7 mouse cellular contexts compared by ENCODE assay signal in genomic region chr7:116247377-116247729, GRCm38 (mm10).
DNase-seq lines count a peak whose midpoint lies in the region; ATAC-seq and TF ChIP-seq lines count a peak whose summit lies in the region.

No protein-coding gene starts in this region.

- no peaks in the 10 kb centered on the region for H3K9me3 ChIP-seq in lung, postnatal 0 days (ENCODE audit: low read length)

- H3K4me1 ChIP-seq in cortical plate, adult 2 months (ENCODE audit: control insufficient read depth, insufficient read depth, low read length): no peaks in the 10 kb centered on the region
- no peaks in the 10 kb centered on the region for H3K4me1 ChIP-seq in lung, postnatal 0 days (ENCODE audit: insufficient read depth, low read depth, low read length)

- no peak overlapping the region for H3K4me3 ChIP-seq in layer of hippocampus, adult 2 months
- no peak overlapping the region for H3K4me3 ChIP-seq in cortical plate, adult 2 months (ENCODE audit: insufficient read depth, low read length)
- no peak overlapping the region for H3K4me3 ChIP-seq in lung, postnatal 0 days (ENCODE audit: low read depth, low read length)

- H3K9ac ChIP-seq in lung, postnatal 0 days (replicated peaks; ENCODE audit: low read depth): no peak overlapping the region

- peak; percentile 76 for TF ChIP-seq CTCF in layer of hippocampus, adult 2 months (conservative IDR thresholded peaks at IDR 0.05)
- 0 out of 2 replicates have a peak, but pooled peaks have one; percentile 29 for TF ChIP-seq CTCF in cortical plate, adult 2 months (IDR thresholded peaks at IDR 0.05; ENCODE audit: extremely low read depth, insufficient read depth, low read length)
- peak; percentile 61 for TF ChIP-seq CTCF in lung, postnatal 0 days (IDR thresholded peaks at IDR 0.05)

- DNase-seq in layer of hippocampus, adult 2 months (ENCODE audit: low spot score in 2 of 2): no peak
- DNase-seq in layer of hippocampus, postnatal 14 days (ENCODE audit: low spot score in 2 of 2): no peak
- peak; percentile 34 to 56 for DNase-seq in heart, postnatal 14 days
- peak; percentile 22 for DNase-seq in lung, postnatal 0 days (ENCODE audit: low spot score)

- H3K27me3 ChIP-seq in lung, postnatal 0 days (replicated peaks; ENCODE audit: insufficient read depth, low read length): no peaks in the 10 kb centered on the region

- H3K36me3 ChIP-seq in lung, postnatal 0 days (ENCODE audit: insufficient read depth, low read length): no peaks in the 10 kb centered on the region

- no peak for TF ChIP-seq POLR2A in cortical plate, adult 2 months (IDR thresholded peaks at IDR 0.05; ENCODE audit: extremely low read depth, insufficient read depth, low read length)

- WGBS in lung, postnatal 0 days: 12% methylated on average over 3 of the region's 7 CpGs

- TF ChIP-seq EP300 in lung, postnatal 0 days (IDR thresholded peaks at IDR 0.05): no peak

- intact Hi-C loops in heart, postnatal 14 days (cut with DNase I): loop anchor here (2.0 to 10.0 kb wide), 2 partner anchors 75 to 357 kb away; no protein-coding TSS in a partner anchor

- H3K4me2 ChIP-seq in lung, postnatal 0 days (replicated peaks; ENCODE audit: low read depth, low read length): no peak overlapping the region

- no peak overlapping the region for H3K27ac ChIP-seq in layer of hippocampus, adult 2 months
- H3K27ac ChIP-seq in cortical plate, adult 2 months (ENCODE audit: insufficient read depth, low read length): no peak overlapping the region
- H3K27ac ChIP-seq in lung, postnatal 0 days (ENCODE audit: low read length): no peak overlapping the region

- no peak for ATAC-seq in lung, postnatal 0 days
- ATAC-seq in megakaryocyte-erythroid progenitor cell, adult 5-6 weeks (replicated peaks; ENCODE audit: low FRiP score, low TSS enrichment, poor library complexity, severe bottlenecking): no peak; the same call in 1 of the 2 replicates
- no peak for ATAC-seq in inflammation-experienced regulatory T-cells, adult 6 months

Comparison
In these comparisons a context has a peak if more than half of its experiments do, and no peak if none do; other contexts are left out.
1. DNase-seq: peak in heart, postnatal 14 days (2 of 2) and lung, postnatal 0 days (single experiment); none in layer of hippocampus, adult 2 months (0 of 2) and layer of hippocampus, postnatal 14 days (0 of 2).
2. Peak in every context shown above with its lines, with median percentiles within 50 percentile points of each other: CTCF ChIP-seq.